Mouse (Mus musculus): ENCODE results near the gene Nudt13. TPM values are rescaled to one million over a fixed set of nuclear protein-coding genes. Genes with fewer than 3 reads are reported as not detected.

Gene Nudt13
- 11.2 and 14.8 TPM in 2 replicates for total RNA-seq (2012; rRNA removed)
- 10.9 and 12.9 TPM in 2 replicates for total RNA-seq (2014; rRNA removed)
- 11.1 and 11.4 TPM in 2 replicates for polyA plus RNA-seq (2012; ENCODE audit: insufficient read length, low read depth)

- Histone ChIP-seq H3K27ac (ENCODE audit: insufficient read depth, low read depth) (no peak within 1 kb of the TSS), H3K36me3 (replicated peaks in 1 of 2; ENCODE audit: control insufficient read depth in 1 of 2, insufficient read depth in 1 of 2, low read length in 1 of 2) (peaks cover 0 to 4% of the 10 kb centered on the region in 2 experiments), H3K4me2 (ENCODE audit: insufficient read depth, low read depth, poor library complexity, severe bottlenecking) (peak within 1 kb of the TSS; percentile 99), H3K4me1 (ENCODE audit: control insufficient read depth in 1 of 2, insufficient read depth in 2 of 2) (peaks cover 4 to 21% of the 10 kb centered on the region in 2 experiments), H3K9me3 (replicated peaks; ENCODE audit: low read length) (no peaks in the 10 kb centered on the region), H3K9ac (ENCODE audit: insufficient read depth, low read depth) (peak within 1 kb of the TSS; percentile 93), H3K27me3 (replicated peaks) (no peaks in the 10 kb centered on the region), H3K79me2 (replicated peaks; ENCODE audit: control insufficient read depth, extremely low read depth, insufficient read depth, poor library complexity, severe bottlenecking) (peaks cover 3% of the 10 kb centered on the region; the same call in 1 of the 2 replicates), H3K4me3 (replicated peaks in 1 of 3; ENCODE audit: low read depth in 2 of 3, low read length in 2 of 3, poor library complexity in 1 of 3) (peak within 1 kb of the TSS; percentile 56 to 88 (median 80))
- TF ChIP-seq E2F4 (IDR thresholded peaks at IDR 0.05; ENCODE audit: insufficient replicate concordance, low read depth, low read length): no peak
- no peak for TF ChIP-seq SMC3 (IDR thresholded peaks at IDR 0.05; ENCODE audit: low read depth, low read length)
- no peak for TF ChIP-seq MAX (IDR thresholded peaks at IDR 0.05; ENCODE audit: low read length)
- no peak for TF ChIP-seq ZKSCAN1 (IDR thresholded peaks at IDR 0.05; ENCODE audit: borderline replicate concordance, low read depth, low read length)
- TF ChIP-seq USF2 (conservative IDR thresholded peaks at IDR 0.05; ENCODE audit: low read depth, low read length): no peak
- TF ChIP-seq ZC3H11A (IDR thresholded peaks at IDR 0.05; ENCODE audit: low read depth, low read length): no peak
- TF ChIP-seq JUN (IDR thresholded peaks at IDR 0.05; ENCODE audit: insufficient read depth, low read depth, low read length): no peak
- TF ChIP-seq ETS1 (conservative IDR thresholded peaks at IDR 0.05; ENCODE audit: low read depth, low read length): no peak; the same call in 1 of the 2 replicates
- peak; percentile 100 for TF ChIP-seq HCFC1 (IDR thresholded peaks at IDR 0.05; ENCODE audit: low read depth, low read length)
- peak; percentile 80 for TF ChIP-seq ELF1 (IDR thresholded peaks at IDR 0.05; ENCODE audit: low read depth, low read length)
- no peak for TF ChIP-seq ZNF384 (IDR thresholded peaks at IDR 0.05; ENCODE audit: low read depth, low read length)
- TF ChIP-seq NELFE (IDR thresholded peaks at IDR 0.05; ENCODE audit: low read depth, low read length): no peak
- no peak for TF ChIP-seq MXI1 (IDR thresholded peaks at IDR 0.05; ENCODE audit: low read depth, low read length)
- no peak for TF ChIP-seq MAZ (IDR thresholded peaks at IDR 0.05; ENCODE audit: low read depth, low read length)
- peak; percentile 32; the same call in 1 of the 2 replicates for TF ChIP-seq NRF1 (IDR thresholded peaks at IDR 0.05; ENCODE audit: low read depth, low read length)
- no peak for TF ChIP-seq ZMIZ1 (IDR thresholded peaks at IDR 0.05; ENCODE audit: low read depth, low read length)
- TF ChIP-seq BHLHE40 (IDR thresholded peaks at IDR 0.05; ENCODE audit: low read depth, low read length): peak; percentile 75
- TF ChIP-seq KAT2A (IDR thresholded peaks at IDR 0.05; ENCODE audit: insufficient replicate concordance, low read length): peak; percentile 100
- no peak for TF ChIP-seq RAD21 (IDR thresholded peaks at IDR 0.05; ENCODE audit: low read depth, low read length)
- no peak for TF ChIP-seq CHD1 (IDR thresholded peaks at IDR 0.05; ENCODE audit: low read depth, low read length)
- no peak for TF ChIP-seq PAX5 (IDR thresholded peaks at IDR 0.05; ENCODE audit: low read length)
- TF ChIP-seq USF1 (IDR thresholded peaks at IDR 0.05; ENCODE audit: low read depth, low read length): no peak
- peak; percentile 59 for TF ChIP-seq POLR2A (IDR thresholded peaks at IDR 0.05; ENCODE audit: low read depth, low read length)
- no peak for TF ChIP-seq MEF2A (IDR thresholded peaks at IDR 0.05; ENCODE audit: borderline replicate concordance, low read depth, low read length)
- TF ChIP-seq UBTF (IDR thresholded peaks at IDR 0.05; ENCODE audit: low read depth, low read length): no peak
- peak; percentile 79 for TF ChIP-seq TBP (conservative IDR thresholded peaks at IDR 0.05; ENCODE audit: low read depth, low read length)
- peak; percentile 90 for TF ChIP-seq CHD2 (IDR thresholded peaks at IDR 0.05; ENCODE audit: low read length)
- TF ChIP-seq JUND (conservative IDR thresholded peaks at IDR 0.05; ENCODE audit: low read depth, low read length): no peak
- peak; percentile 92 for TF ChIP-seq SIN3A (IDR thresholded peaks at IDR 0.05; ENCODE audit: low read length)
- no peak for TF ChIP-seq RCOR1 (conservative IDR thresholded peaks at IDR 0.05; ENCODE audit: low read depth, low read length)
- peak; percentile 66; the same call in 1 of the 2 replicates for TF ChIP-seq POLR2AphosphoS2 (IDR thresholded peaks at IDR 0.05; ENCODE audit: low read depth, low read length)
- TF ChIP-seq GABPA (IDR thresholded peaks at IDR 0.05; ENCODE audit: insufficient replicate concordance, low read depth, low read length): peak; percentile 94; the same call in 1 of the 2 replicates
- no peak for TF ChIP-seq EP300 (IDR thresholded peaks at IDR 0.05; ENCODE audit: low read length)
- TF ChIP-seq IRF4 (IDR thresholded peaks at IDR 0.05; ENCODE audit: low read depth, low read length): peak; percentile 75
- TF ChIP-seq MAFK (IDR thresholded peaks at IDR 0.05; ENCODE audit: insufficient replicate concordance, low read length): no peak
- TF ChIP-seq MYC (IDR thresholded peaks at IDR 0.05; ENCODE audit: low read depth, low read length): peak; percentile 97
- TF ChIP-seq TCF12 (IDR thresholded peaks at IDR 0.05; ENCODE audit: low read depth, low read length): no peak
- peak; percentile 94 for DNase-seq (ENCODE audit: extremely low read depth)
- dilution Hi-C loops (cut with MboI; ENCODE audit: extremely low pct_ligation_motif_present, extremely low pct_unique_long_range_greater_than_20kb, low sequenced_read_pairs) (no loop called here), in situ Hi-C loops (cut with MboI; ENCODE audit: low pct_ligation_motif_present, low pct_unique_long_range_greater_than_20kb, low sequenced_read_pairs) (no loop called here)
Observed at GRCm38 (mm10) chr14:20294117-20294892, at the start of gene Nudt13. TSS of gene Nudt13 (plus strand) at chr14:20294697.

All from CH12.LX (cell line).